Mouse (Mus musculus) forebrain, postnatal 0 days (tissue): ENCODE measurements at regions not wholly inside any gene's neighbourhood (a gene's known extent, or its start where the extent isn't known, plus 50 kb on each side); places are given as distances from the start of the nearest gene placed in this dataset.

Experiments
- ATAC-seq: fragments of 200-750 bp; cut with Nextera tagmentation; 2 replicates; pipeline ENCODE4 v1.8.0; 2017; ENCODE audit warnings: mild to moderate bottlenecking, moderate library complexity
- DNase-seq: peaks from one replicate; pipeline ENCODE4 v3.0.0-alpha.2; 2015
- H3K27ac ChIP-seq: fragments of 300-500 bp; sonication (generic); 2 replicates; pipeline ENCODE4 v1.5.1; 2014; ENCODE audit warnings: low read depth, mild to moderate bottlenecking, antibody characterized with exemption, low read length, moderate library complexity, mixed read lengths
- H3K27me3 ChIP-seq: fragments of 300-500 bp; sonication (generic); 2 replicates; pipeline ENCODE4 v1.6.1; 2014; ENCODE audit warnings: mild to moderate bottlenecking, low read length, mixed read lengths; ENCODE audit not compliant: insufficient read depth
- H3K36me3 ChIP-seq: fragments of 300-500 bp; sonication (generic); 2 replicates; pipeline ENCODE4 v1.6.1; 2014; ENCODE audit warnings: mild to moderate bottlenecking, moderate library complexity; ENCODE audit not compliant: insufficient read depth
- H3K4me1 ChIP-seq: fragments of 300-500 bp; sonication (generic); 2 replicates; pipeline ENCODE4 v1.6.1; 2014; ENCODE audit warnings: antibody characterized with exemption; ENCODE audit not compliant: insufficient read depth
- H3K4me2 ChIP-seq: fragments of 300-500 bp; sonication (generic); 2 replicates; pipeline ENCODE4 v1.6.1; 2014; ENCODE audit warnings: low read depth, mild to moderate bottlenecking, moderate library complexity
- H3K4me3 ChIP-seq: fragments of 300-500 bp; sonication (generic); 2 replicates; pipeline ENCODE4 v1.5.1; 2014; ENCODE audit warnings: low read depth, low read length, mixed read lengths
- H3K9ac ChIP-seq: fragments of 300-500 bp; sonication (generic); 2 replicates; pipeline ENCODE4 v1.6.1; 2014; ENCODE audit warnings: mild to moderate bottlenecking
- H3K9me3 ChIP-seq: fragments of 300-500 bp; sonication (generic); 2 replicates; pipeline ENCODE4 v1.6.1; 2016; ENCODE audit warnings: low read length
- CTCF ChIP-seq: sonication (generic); IDR thresholded peaks from 2 replicates; pipeline ENCODE4 v1.5.1; 2016; ENCODE audit warnings: antibody characterized with exemption, control low read depth, low read depth
- WGBS: fragments of 180-500 bp; shearing (Covaris S2); extraction: QIAGEN DNeasy Blood & Tissue Kit; methylation state at CpG from one replicate; pipeline ENCODE4 v1.1.7; 2014; 5-methylcytosine and 5-hydroxymethylcytosine counted together

DNA sequence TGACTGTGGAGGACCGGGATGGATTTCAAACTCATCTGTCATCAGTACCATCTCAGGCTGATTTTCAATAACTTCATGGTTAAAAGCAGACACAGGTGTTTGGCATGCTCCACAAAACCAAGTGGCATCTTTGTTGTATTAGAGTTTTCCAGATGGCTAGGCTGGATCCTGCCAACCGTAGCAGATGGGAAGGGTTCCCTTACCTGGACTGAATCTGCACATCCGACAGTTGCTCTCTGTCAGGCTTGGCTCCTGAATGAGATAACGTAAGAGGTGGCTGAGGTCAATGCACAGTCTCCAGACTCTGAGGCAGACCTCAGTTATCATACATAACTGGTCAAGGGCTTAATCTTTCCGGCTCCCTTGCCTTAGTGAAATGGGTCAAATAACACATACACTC lies 99.0 kb upstream of the Ankrd1 start:
- no peak overlapping the region for H3K4me3 ChIP-seq
- no peak overlapping the region for H3K27ac ChIP-seq
- no peak for ATAC-seq
- H3K9ac ChIP-seq: no peak overlapping the region
- 0 out of 2 replicates have a peak, but pooled peaks cover 2% of the 10 kb centered on the region for H3K4me1 ChIP-seq
- H3K27me3 ChIP-seq: no peaks in the 10 kb centered on the region
- no peak for DNase-seq
- no peak for TF ChIP-seq CTCF
- WGBS: 69% methylated on average over 5 of the region's 5 CpGs
- H3K36me3 ChIP-seq: no peaks in the 10 kb centered on the region
- H3K4me2 ChIP-seq: no peak overlapping the region
- H3K9me3 ChIP-seq: no peaks in the 10 kb centered on the region

DNA sequence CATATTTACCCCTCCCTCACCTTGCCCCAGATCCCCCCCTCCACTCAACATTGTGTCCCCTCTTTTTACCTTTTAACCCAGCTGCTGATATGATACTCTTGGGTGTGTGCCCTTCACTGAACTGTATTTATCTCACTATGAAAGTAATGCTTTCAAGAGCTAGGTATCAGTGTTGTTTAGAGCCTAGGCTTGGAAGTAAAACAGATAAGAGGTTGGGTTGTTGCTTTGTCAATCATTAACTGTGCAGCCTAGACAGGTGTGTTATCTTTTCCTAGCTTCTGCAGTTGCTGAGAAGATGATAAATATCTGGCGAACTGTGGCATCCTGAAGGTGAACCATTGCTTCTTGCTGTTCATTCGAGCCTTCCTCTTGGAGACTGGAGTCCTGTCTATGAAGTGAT lies 101.2 kb upstream of the Ankrd1 start:
- WGBS: 88% methylated on average over 2 of the region's 2 CpGs
- Histone ChIP-seq H3K27me3 (no peaks in the 10 kb centered on the region), H3K4me3 (no peak overlapping the region), H3K9me3 (no peaks in the 10 kb centered on the region), H3K4me1 (no peaks in the 10 kb centered on the region), H3K4me2 (no peak overlapping the region), H3K9ac (no peak overlapping the region), H3K27ac (no peak overlapping the region), H3K36me3 (no peaks in the 10 kb centered on the region)
- ATAC-seq (no peak), DNase-seq (no peak)
- no peak for TF ChIP-seq CTCF

DNA sequence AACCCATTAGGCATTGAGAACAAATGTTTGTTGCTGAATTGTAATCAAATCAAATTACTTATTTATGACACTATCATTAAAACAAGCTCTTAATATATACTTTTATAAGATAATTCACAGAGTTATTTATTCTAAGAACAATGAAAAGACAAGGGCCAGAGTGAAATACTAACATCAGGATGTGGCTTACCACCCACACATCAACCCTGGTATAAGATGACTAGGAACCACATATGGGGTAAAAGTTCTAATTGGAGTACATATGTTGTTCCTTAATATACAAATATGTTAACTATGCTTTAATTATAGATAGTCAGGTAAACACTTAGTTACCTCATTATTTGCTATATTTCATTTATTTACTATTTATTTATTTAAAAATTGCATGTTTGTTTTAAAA lies 101.7 kb upstream of the Ankrd1 start:
- Histone ChIP-seq H3K36me3 (no peaks in the 10 kb centered on the region), H3K27ac (no peak overlapping the region), H3K4me1 (no peaks in the 10 kb centered on the region), H3K9me3 (no peaks in the 10 kb centered on the region), H3K9ac (no peak overlapping the region), H3K27me3 (no peaks in the 10 kb centered on the region), H3K4me2 (no peak overlapping the region), H3K4me3 (no peak overlapping the region)
- DNase-seq (no peak), ATAC-seq (no peak)
- no peak for TF ChIP-seq CTCF

DNA sequence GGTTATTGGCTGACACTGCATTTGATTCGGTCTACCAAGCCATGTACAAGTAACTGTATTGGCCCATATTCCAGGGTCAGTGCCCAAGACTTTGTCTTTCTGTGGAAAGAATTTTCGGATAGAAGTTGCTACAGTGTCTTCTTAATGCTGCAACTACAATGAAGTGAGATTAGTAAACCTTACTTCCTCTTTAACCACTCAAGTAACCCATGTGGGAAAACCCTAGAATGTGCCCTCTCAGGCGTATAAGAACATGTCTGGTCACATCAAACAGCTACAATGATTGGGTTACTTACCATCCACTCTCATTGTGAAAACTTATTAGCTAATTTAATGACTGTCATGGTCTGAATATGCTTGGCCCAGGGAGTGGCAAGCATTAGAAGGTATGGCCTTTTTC lies 102.3 kb upstream of the Ankrd1 start:
- Histone ChIP-seq H3K27ac (no peak overlapping the region), H3K9ac (no peak overlapping the region), H3K4me2 (no peak overlapping the region), H3K36me3 (no peaks in the 10 kb centered on the region), H3K9me3 (no peaks in the 10 kb centered on the region), H3K27me3 (no peaks in the 10 kb centered on the region), H3K4me1 (no peaks in the 10 kb centered on the region), H3K4me3 (no peak overlapping the region)
- 89% methylated on average over 3 of the region's 3 CpGs for WGBS
- TF ChIP-seq CTCF: no peak
- no peak for DNase-seq
- no peak for ATAC-seq

DNA sequence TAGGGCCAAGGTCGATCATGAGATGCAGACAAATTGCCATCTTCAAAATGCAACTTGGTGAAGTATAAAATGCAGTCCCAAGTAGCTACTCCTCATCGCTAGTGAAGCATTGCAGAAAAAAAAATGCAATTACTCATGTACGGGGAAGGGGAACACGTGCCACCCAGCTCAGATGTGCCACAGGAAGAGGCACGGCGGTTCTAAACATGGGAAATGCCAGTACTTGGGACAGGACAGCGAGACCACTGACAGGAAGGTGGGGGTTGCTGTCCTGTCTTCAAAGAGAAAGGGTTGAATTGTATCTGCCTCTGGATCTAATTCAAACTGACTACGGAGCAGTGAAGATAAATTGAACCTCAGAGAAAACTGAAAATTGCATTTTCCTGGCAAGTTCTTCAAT lies 104.6 kb upstream of the Ankrd1 start:
- no peak overlapping the region for H3K4me2 ChIP-seq
- no peak overlapping the region for H3K9ac ChIP-seq
- no peaks in the 10 kb centered on the region for H3K4me1 ChIP-seq
- H3K27ac ChIP-seq: no peak overlapping the region
- no peak for DNase-seq
- no peak overlapping the region for H3K4me3 ChIP-seq
- no peaks in the 10 kb centered on the region for H3K9me3 ChIP-seq
- WGBS: 77% methylated on average over 8 of the region's 8 CpGs
- H3K27me3 ChIP-seq: no peaks in the 10 kb centered on the region
- no peak for ATAC-seq
- TF ChIP-seq CTCF: no peak
- no peaks in the 10 kb centered on the region for H3K36me3 ChIP-seq

DNA sequence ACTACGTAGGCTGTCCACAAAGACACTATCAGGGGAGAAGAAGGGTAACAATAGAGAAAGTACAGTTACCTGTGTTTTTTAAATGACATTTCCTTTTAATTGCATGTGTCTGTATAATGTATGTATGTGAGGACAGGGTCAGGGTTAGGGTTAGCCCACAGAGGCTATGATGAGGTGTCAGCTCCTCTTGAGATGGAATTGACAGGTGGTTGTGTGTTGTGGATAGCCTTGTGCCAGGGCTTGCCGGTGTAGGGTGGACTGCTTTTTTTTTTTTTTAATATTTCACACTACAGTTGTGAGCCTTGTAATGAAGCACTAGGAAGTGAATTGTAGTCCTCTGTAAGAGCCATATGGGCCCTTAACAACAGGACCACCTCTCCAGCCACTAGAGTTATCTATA lies 105.7 kb upstream of the Ankrd1 start:
- TF ChIP-seq CTCF: no peak
- Histone ChIP-seq H3K9ac (no peak overlapping the region), H3K4me1 (no peaks in the 10 kb centered on the region), H3K9me3 (no peaks in the 10 kb centered on the region), H3K27me3 (no peaks in the 10 kb centered on the region), H3K4me2 (no peak overlapping the region), H3K27ac (no peak overlapping the region), H3K4me3 (no peak overlapping the region), H3K36me3 (no peaks in the 10 kb centered on the region)
- DNase-seq: no peak
- 91% methylated on average over 2 of the region's 2 CpGs for WGBS
- no peak for ATAC-seq

DNA sequence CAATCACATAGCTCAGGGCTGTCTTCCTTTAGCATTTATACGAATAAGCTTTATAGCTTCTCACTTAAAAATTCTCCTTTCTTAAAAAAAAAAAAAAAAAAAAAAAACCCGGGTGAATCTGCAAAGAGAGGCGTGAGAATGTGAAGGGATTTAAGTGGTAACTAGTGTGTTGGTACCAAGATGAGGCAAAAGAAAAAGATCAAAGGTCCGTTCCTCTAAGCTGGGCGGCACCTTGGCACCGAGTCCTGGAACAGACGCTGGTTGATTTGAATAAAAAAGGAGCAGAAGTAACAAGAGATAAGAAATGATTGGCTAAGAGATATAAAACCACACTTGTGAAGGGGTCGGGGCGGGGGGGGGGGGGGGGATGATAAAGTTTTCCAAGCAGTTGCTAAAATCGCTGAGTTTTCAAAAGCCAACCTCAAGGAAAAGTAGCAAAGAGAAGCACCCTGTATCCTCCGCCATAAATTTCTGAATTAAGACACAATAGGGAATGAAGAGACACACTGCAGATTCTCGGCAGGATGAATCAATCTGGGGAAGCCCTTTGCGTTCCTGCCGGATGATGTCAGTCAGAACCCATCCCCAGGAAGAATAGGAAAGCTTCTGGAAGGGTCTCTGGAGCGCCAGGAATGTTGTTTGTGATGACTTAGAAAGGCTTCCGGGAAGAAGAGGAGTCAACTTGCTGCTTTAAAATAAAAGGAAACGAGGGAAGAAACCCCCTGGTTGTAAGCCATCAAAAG lies 107.7 kb upstream of the Ankrd1 start:
- Histone ChIP-seq H3K36me3 (no peaks in the 10 kb centered on the region), H3K9me3 (no peaks in the 10 kb centered on the region), H3K9ac (no peak overlapping the region), H3K4me2 (peak overlapping the region; percentile 27), H3K27ac (no peak overlapping the region), H3K4me1 (no peaks in the 10 kb centered on the region), H3K4me3 (no peak overlapping the region), H3K27me3 (no peaks in the 10 kb centered on the region)
- DNase-seq: no peak
- ATAC-seq: peak; percentile 42; the same call in 1 of the 2 replicates
- no peak for TF ChIP-seq CTCF
- 20% methylated on average over 17 of the region's 17 CpGs for WGBS
